Mouse (Mus musculus) urinary bladder, postnatal 14 days (tissue): ENCODE measurements around the gene Ypel3.

Source experiments
- DNase-seq: peaks from one replicate; pipeline ENCODE4 v3.0.0; 2021; ENCODE audit warnings: low spot score

Ypel3 gene

DNA sequence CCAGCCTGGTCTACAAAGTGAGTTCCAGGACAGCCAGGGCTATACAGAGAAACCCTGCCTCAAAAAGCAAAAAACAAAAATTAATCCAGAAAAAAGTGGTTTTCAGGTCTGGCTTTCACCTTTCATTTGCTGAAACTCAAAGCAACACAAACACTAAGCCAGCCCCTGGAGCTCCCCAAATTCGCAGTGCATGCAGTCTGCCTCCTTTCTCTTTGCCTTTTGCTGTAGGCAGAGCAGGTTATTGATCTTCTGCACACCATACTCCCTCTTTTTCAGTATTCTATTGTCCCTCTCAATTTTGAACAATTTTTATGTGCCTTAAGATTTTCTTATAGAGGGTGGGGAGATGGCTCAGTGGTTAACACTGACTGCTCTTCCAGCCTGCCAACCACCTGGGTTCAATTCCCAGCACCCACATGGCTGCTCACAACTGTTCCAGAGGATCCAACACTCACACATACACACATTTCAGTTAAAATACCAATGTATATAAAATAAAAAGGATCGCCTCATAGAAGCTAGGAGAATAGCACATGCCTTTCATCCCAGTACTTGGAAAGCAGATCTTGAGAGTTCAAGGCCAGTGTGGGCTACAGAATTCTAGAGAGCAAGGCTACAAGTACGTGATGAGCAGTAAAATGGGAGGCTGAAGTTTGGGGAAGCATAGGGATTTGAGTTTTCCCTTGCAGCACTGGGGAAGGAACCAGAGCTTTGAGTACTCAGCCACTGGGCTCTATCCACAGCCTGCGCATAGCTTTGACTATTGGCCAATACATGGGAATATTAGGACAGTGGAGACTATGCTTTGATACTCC, 16.9 kb downstream of the Ypel3 start:
- DNase-seq = no peak

DNA sequence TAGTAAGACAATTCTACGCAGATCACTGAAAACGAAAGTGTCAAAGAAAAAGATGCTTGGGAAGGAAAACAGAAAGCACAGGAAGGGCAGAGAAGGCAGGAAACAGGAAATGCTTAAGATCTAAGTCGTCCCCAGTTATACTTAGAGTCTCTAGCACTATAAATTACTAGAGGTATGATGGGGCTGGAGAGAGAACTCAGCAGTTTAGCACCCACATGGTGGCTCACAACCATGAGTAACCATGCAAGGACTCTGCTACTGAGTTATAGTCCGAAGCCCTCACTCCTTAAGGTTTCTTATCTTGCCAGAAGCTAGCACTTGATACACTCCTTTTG, 17.5 kb downstream of the Ypel3 start:
- no peak for DNase-seq

DNA sequence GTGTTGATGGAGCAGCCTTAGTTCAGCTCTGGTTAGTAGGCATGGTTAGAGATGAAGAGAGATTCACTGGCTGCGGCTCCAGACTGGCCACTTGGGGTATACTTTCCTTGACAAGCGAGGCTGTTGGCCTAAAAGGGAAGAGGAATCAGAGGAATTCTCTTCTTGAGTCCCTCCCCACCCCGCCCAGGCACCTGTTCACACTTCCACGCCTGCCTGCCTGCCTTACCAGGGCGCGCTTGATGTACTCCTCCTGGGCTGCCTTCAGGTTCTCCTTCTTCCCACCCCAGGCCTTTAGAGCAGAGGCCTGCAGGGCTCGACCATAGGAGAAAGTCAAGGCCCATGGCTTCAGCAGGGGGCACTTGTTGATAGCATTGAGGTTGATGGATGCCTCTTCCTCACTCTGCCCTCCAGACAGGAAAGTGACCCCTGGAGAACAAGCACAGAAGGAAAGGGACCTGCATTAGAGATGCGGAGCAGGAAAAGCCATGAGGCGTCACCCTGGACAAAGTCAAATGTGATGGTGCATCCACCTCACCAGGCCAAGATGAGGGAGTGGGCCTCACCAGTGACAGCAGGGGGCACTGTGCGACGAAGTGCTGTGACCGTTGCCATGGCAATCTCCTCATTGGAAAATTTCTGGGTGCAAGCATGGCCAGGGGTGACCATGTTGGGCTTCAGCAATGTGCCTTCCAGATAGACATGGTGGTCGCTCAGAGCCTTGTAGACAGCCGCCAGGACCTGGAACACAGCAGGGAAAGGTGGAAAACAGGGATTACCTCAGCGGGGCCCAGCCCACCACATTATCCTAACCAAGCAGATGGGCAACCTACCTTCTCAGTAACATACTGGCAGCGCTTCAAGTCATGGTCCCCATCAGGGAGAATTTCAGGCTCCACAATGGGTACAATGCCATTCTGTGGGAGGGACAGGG, 18.9 kb downstream of the Ypel3 start:
- no peak for DNase-seq

DNA sequence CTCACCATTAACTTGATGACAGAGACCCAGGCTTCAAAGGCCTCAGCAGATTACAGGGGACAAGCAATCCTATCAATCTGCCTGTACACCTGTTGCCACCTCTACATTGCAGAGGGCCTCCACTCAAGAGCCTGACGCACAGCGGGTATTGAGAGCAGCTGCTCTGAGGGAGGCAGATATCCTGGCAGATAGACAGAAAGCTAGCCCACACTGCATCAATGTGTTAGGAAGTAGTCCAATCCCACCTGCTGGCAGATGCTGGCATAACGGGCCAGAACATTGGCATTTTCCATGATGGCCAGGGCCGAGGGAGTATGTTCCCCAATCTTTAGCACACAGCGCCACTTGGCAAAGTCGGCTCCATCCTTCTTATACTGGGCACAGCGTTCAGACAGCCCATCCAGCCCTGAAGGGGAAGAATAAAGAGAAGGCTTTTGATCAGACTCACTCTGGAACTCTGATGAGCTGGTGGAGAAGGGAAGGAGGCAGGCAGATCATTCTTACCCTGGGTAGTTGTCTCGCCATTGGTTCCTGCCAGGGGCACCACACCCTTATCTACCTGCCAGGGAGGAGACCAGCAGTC, 19.7 kb downstream of the Ypel3 start:
- DNase-seq = no peak

DNA sequence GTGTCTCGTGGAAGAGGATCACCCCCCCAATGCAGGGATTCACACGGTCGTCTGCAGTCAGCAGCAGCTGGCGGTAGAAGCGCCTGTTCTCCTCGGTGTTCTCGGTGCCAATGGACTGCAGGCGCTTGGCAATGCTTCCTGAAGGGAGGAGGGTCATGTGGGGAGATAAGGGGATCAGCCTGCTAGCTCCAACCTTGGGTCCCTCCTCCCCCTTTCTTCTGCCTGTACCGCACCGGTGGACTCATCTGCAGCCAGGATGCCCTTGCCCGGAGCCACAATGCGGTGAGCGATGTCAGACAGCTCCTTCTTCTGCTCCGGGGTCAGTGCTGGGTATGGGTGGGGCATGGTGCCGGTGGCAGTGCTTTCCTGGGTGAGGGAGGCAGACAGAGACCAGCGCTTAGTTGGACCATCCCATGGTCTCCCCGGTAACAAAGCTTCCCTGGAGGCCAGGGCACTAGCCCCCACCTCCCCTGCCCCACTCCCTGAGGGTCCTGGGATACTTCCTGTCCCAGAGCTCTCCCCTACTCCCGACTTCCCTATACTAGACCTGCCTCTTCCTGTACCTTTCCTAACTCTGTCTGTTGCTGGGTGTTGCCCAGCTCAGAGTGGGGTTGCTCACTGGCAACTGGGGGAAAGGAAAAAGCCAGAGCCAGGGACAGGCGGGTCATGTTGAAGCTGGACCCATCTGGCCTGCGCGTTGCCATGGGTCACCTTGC, 20.8 kb downstream of the Ypel3 start, which contains the start of gene Fam57b:
Gene Fam57b (plus strand): TSS at position 258 of the 716 bp plus-strand sequence.
- DNase-seq = no peak

DNA sequence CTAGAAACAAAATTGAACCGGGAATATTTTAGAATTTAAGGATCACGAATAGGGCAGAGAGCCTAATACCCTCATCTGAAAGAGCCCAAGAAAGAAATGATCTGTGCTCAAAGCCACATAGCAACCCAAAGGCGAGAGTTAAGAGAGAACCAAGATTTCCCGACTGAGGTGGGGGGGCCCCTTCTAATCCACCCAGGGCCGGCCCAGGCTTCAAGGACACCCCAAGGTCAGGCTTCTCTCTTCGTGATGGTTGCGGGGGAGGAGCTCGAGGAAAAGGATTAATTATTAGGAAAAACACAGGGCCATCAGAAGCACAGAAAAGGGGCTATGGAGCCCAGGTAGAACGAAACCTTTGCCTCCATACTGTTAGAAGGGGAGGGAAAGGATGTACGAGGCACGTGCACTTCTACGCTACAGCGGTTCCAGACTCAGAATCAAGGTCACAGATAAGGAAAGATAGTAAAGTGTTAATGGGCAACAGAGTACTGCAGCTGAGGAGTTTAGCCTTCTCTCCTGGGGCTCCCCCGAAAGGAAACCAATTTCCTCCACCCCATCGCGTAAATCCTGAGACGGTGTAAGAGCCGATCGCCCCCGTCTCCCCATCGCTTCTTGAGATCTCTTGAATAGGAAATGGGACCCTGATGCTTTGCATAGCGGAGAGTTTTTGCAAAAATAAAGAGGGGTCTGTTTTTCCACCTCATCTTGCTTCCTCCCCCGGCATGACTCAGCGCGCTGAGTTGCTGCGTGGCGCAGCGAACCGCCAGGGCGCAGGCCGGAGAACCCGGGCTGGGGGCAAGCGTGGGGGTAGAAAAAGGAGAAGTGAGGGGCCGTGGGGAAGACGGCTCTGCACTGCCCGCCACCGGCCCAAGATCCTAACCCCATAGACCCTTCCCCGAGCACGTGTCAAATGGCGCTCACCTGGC, 21.6 kb downstream of the Ypel3 start:
- no peak for DNase-seq

DNA sequence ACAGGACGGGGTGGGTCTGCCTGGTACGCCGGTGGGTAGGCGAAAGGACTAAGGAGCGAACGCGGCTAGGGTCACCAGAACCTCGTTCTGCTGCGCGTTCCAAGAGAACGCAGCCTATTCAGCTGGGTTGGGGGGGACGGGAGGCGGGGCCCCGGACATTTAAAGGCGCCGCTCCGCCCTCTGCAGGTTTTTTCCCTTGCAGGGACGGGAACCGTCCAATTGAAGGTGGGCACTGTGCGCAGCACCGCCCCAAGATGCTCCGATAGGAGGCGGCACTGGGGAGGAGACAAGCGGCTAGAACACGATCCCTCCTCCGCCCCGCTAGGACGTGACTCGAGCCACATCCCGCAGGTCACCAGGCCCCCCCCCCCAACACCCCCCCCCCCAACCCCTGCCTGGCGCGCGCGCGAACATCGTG, 22.3 kb downstream of the Ypel3 start:
- DNase-seq = peak; percentile 98

DNA sequence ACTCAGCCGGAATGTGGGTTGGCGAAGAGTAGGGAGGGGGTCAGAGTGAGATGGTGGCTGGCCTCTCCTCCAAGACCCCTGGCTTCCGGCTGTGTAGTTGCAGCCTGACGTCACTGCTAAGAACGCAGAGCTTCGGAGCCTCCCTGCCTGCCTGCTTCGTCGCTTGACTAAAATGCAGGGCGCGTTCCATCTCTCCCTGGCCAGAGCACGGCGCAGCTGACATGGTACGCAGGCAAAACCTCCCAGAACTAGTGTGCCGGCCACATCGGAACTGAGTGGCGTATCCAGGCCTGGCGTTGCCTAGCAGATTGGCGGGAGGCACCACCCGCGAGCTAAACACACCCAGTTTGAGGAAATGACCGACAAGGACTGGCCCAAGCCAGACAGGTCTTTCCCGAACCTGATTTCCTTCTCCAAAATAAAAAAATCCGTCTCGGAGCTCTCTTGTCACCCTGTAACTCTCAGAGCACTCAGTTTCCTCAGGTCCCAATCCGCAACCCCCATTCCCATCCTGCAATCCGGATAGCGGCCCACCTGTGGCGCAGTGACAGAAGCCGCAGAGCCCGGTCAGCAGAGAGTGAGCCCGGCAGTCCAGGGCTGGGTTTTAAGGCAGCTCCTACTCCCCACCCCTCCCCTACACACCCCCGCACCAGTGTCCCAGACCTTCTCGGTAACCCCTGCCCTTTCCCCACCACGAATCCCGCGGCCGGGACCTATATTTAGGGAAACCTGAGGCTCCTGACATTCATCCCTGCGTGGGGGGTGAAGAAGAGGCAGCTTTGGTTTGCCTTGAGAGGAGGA, 22.9 kb downstream of the Ypel3 start:
- DNase-seq = no peak

DNA sequence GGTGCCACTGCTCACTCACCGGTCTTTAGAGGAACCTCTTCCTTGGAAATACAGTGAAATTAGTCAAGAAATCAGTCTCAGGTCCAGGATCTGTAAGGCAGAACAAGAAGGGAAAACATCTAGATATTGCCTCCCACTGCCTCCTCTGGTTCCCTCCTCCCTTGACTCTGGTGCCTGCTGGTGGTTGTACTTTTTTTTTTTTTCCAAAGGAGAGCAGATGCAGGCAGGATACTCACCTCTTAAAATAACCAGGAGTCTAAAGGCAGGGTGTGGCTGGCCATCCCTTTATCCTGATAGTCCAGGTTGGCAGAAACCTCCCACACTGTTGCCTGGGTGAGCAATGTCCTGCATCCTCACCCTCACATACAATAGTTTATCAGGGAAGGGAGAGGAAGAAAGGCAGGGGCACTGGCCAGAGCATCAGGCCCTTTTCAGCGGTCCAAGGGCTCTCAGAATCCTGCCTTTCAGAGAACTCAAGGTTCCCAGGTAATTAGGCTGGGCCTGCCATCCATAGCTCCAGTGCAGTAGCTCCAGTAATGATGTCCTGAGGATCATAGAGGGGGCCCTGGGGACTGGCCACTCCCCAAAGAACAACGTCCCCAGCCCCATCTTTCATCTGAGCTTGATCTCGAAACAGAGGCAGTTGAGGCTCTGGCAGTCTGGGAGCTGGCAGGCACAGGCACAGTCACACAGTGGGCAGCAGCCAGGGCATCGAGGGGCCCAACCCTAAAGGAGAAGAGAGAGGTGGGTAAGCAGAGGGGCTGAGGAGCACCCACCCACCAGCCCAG, 23.7 kb downstream of the Ypel3 start:
- no peak for DNase-seq

DNA sequence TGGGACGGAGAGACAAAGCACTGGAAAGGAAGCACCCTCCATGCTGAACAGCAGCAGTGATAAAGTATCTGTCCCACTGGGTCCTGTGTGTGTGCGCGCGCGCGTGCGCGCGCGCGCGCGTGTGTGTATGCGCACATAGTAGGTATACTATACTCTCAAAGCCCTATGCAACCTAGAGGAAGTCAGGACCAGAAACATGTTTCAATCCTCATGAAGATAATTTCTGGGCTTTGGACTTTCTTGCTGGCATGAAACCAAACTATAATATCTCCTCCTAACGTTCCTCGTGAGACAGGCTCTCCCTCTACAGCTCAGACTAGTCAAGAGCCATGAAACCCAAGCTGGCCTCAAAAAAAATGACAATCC, 24.3 kb downstream of the Ypel3 start:
- DNase-seq = no peak

DNA sequence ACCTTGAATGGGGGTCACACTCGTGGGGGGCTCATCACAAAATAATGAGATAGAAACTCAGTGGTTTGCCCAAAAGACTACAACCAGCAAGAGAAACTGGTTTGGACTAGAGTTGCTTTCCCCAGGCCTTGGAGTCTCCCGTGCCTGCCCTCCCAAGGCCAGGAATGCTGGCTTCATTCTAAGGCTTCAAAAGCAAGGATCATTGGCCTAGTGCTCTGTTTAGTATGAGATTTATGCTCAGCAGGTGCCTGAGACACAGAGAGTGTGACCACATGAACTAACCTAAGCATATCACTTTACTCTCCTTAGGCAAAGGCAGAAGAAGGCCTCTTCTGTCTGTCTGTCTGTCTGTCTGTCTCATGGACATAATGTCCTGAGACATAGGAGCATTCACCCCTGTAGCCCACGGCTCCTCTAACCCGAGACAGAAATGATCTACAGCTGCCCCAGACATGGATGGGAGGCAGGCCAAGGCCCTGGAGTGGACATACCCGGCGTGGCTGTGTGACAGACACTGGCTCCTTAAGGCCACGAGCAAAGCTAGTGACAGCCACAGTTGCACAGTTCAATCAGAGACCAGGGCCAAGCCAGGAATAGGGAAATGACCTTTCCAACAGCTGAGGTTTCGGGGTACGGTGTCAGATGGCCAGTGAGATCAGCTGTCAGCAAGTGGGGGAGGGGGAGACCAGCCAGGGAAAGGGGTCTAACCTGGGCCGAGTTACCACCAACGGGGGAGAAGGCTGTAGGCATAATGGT, 25.6 kb downstream of the Ypel3 start:
- DNase-seq = no peak

DNA sequence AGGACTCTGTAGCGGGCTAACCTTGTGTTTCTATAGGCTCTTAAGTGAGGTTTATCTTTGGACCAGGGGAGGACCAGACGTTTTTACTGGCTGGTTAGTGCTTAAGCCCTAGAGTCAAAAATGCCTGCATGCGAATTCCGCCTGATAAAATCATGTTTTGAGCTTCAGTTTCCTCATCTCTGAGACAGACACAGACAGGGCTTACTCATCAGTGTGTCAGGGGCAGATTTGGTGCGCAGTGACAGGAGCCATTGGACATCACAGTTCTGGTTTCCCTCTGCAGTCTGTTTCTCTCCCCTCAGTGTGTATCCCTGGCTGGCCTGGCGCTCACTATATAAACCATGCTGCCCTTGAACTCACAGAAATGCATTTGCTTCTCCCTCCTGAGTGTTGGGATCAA, 26.4 kb downstream of the Ypel3 start:
- no peak for DNase-seq

DNA sequence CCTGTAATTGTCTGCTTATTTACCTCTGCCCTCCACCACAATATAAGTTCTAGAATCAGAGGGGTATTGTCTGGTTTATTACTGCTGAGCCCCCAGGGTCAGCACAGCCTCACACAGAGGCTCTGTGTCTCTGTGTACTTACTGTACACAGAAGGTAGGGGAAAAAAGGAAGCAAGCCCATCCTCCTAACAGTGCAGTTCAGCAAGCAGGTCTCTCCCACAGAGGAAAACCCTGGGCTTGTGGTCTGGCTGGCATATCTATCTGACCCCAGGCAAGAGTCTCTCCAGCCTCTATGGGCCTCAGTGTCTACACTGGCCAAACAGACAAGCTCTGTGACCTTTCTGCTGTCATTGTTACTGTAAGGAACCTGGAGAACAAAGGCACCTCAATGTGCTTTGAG, 27.0 kb downstream of the Ypel3 start:
- no peak for DNase-seq

DNA sequence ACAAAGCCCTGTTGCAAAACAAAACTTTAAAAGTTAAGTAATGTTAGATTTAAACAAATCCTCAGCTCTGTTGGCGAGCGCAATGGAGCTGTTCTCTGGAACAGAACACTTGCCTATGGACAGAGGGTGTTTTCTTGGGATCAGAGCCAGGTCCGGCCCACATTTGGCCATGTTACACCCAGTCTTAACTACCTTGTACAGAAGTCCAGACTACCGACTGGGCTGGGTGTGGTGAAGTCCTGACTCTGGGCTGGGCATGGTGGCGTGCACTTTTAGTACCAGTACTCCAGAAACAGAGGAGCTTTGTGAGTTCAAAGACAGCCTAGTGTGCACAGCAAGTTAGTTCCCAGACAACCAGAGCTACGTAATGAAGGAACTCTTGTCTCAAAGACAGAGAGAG, 30.2 kb downstream of the Ypel3 start:
- DNase-seq = no peak

DNA sequence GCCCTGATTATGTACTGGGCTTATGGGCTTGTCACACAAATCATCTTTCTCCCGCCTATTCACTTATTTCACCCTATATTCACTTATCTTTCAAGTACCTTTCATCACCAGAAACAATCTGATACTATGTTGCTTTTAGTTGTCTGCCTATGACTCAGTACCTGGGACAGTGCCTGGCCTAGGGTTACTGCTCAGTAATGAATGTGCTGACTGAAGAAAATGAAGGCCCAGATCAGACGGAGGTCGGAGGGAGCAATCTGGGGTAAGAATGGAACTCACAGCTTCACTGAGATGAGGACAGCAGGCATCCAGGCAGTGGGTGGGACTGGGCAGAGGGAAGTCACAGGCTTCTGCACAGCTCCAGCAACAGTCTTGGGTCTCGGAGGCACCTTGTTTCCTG, 30.6 kb downstream of the Ypel3 start:
- DNase-seq = no peak

DNA sequence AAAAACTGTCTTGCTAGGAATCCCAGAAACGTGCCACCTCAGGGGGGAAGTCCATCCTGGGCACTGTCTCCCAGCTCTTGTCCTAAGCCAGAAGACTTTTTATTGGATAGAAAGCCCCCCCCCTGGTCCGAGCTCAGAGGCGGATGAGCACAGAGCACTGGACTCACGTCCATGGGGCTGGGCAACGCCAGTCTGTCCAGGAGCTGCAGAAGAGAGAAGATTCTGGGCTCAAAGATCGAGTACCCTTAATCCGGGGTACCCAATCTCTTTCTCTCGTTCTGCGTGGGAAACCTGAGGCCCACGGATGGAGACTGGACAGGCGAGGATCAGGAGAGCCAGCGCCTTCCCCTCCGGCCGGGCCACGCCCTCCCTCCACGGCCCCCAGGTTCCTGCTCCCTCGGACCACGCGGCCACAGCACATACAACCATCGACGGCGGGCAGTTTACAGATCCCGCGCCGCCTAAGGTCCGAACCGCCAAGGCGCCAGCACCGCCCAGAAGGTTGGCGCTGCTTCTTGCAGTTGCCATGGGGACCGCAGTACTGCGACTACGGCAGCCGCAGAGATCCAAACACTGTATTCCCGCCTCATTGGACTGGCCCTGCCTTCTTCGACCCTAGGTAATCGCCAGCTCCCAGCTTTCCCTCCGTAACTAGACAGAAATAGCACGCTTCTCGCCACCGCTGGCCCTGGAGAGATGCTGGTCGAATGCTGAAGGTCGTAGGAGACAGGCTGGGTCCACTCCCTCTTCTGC, 32.1 kb downstream of the Ypel3 start:
- DNase-seq = peak; percentile 90

DNA sequence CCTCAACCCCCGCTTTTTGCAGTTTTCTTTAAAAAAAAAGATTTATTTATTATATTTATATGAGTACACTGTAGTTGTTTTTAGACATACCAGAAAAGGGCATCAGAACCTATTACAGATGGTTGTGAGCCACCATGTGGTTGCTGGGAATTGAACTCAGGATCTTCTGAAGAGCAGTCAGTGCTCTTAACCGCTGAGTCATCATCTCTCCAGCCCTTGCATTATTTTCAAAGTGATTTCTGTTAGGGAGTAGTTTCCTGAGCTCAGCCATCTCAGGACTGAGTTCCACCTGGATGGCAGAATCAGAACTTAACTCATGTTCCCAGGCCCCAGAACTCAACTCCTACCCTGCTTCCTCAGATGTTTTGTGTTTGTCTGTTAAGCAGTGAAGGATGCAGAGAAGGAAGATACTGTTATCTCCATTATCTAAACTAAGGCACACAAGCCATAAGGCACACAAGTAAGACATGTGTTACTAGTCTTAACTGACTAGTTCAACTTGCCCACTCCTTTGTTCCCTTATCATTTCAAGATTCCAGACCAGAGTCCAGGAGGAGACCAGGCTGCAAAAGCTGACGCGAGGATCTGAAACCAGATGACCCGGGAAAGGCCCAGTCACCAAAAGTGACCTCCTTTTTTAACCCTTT, 33.1 kb downstream of the Ypel3 start:
- DNase-seq = no peak
